Mouse (Mus musculus) splenic B cell, adult 2 months (primary cell): Measurements from ENCODE around the gene Mdk.

Experiments used
- DNase-seq: peaks from one replicate; pipeline ENCODE4 v3.0.0-alpha.2; 2011; ENCODE audit warnings: low read depth, low spot score
- H3K27me3 ChIP-seq: 2 replicates; pipeline ENCODE4 v1.6.1; 2012; ENCODE audit warnings: mild to moderate bottlenecking, low read length, moderate library complexity, mixed read lengths; ENCODE audit not compliant: control insufficient read depth, poor library complexity, insufficient read depth, severe bottlenecking
- H3K36me3 ChIP-seq: 2 replicates; pipeline ENCODE4 v1.6.1; 2012; ENCODE audit warnings: mild to moderate bottlenecking, low read length, moderate library complexity, mixed read lengths; ENCODE audit not compliant: control insufficient read depth, poor library complexity, insufficient read depth, severe bottlenecking

Gene Mdk

DNA sequence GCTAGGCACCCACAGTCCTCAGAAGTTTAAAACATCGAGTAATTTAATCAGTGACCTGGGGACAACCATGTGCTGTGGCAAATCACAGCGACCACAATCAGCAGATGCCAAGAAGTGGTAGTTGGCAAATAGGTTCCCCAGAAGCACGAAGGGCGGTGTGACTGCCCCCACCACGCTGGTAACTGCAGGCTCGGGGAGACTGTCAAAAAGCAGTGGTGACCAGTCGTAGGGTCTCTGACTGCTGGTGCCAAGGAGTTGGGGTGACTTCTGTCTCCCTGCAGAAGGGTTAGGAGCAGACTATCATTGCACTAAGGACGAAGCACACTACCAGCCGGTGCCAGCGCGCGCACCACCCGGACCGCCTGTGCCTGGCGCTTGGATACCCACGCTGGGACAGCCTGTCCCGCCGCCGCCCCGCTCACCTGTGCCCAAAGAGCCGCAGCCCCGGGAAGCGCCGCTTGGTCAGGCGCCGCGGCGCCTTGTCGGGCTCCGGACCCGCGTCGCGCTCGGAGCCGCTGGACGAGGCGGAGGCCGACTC is 30.8 kb upstream of the Mdk start:
- H3K27me3 ChIP-seq: no peaks in the 10 kb centered on the region
- no peak for DNase-seq
- peaks cover 2% of the 10 kb centered on the region for H3K36me3 ChIP-seq

- no peaks in the 10 kb centered on the region for H3K27me3 ChIP-seq
- peaks cover 2% of the 10 kb centered on the region for H3K36me3 ChIP-seq
- DNase-seq: peak; percentile 73
Measured at GRCm38 (mm10) chr2:91961901-91962761, 30.0 kb upstream of the Mdk start.

GRCm38 (mm10) chr2:91960459-91960858 is 28.4 kb upstream of the Mdk start:
- H3K36me3 ChIP-seq: peaks cover 2% of the 10 kb centered on the region
- no peak for DNase-seq
- no peaks in the 10 kb centered on the region for H3K27me3 ChIP-seq

- H3K27me3 ChIP-seq: no peaks in the 10 kb centered on the region
- DNase-seq: no peak
- peaks cover 2% of the 10 kb centered on the region for H3K36me3 ChIP-seq
Measured at GRCm38 (mm10) chr2:91959544-91960410, 27.7 kb upstream of the Mdk start.

DNA sequence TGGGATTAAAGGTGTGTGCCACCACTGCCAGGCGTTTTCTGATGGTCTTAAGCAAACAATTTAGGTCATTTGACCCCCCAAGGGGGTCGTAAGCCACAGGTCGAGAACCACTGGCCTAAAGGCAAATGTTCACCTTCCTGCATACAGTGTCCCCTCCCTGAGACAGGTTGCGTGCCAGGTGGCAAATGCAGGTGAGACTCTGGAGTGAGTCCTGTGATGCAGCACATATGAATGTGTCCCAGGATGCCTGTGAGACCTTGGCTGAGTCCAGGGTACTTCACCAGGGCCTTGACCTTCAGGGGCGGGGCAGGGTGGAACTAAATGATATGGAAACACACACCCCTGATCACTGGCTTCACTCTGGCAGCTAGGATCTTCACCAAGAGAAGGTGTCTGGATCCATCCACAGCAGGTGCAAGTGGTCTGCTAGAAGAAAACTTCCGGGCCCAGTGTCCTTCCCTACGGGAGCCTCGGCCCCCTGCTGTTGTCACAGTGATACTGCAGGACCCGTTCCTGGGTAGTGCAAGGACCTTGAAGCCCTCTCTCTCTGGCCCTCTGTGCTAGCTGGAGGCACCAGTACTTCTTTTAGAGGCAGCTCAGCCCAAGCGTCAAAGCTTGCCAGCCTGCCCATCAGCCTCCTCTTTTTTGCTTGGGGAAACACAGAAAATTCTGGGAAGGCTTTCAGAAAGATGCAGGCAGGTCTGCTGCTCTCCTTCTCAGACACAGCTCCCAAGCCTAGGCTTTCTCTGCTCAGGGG is 26.8 kb upstream of the Mdk start:
- Histone ChIP-seq H3K27me3 (no peaks in the 10 kb centered on the region), H3K36me3 (peaks cover 2% of the 10 kb centered on the region)
- DNase-seq: peak; percentile 65

DNA sequence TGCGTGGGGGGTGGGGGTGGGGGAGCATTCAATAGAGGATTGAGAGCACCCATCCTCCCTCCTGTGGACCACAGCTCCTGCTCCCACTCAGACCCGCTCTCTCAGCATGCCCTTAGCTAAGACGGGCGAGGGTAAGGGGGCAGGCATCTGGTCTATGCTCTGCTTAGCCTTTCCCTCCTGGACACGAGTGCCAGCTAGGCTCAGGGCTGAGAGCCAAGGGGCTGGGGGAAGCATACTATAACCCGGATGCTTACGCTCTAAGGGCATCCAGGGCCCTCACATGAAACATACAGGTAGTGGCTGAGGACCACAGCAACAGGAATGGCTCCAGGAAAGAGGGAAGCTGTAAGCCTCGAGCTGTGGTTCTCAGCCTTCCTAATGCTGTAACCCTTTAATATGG is 26.0 kb upstream of the Mdk start:
- peaks cover 2% of the 10 kb centered on the region for H3K36me3 ChIP-seq
- no peak for DNase-seq
- no peaks in the 10 kb centered on the region for H3K27me3 ChIP-seq

DNA sequence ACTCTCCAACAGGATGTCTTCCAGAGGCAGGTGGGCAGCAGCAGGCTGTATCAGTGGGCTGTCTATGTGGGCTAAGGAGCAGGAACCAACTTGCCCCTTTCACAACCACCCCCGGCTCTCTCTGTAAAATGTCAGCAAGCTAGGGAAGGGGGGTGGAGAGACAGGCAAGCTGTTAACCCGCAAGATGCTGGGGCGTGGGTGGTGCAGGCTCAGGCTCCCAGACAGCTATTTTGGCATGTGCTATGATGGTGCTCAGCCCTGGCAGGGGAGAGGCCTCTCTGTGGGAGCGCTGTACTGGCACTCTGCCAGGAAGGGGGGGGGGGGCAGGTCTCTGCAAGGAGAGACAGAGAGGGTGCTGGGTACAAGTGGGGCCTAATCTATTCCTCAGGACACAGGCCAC is 25.0 kb upstream of the Mdk start:
- Histone ChIP-seq H3K27me3 (no peaks in the 10 kb centered on the region), H3K36me3 (peaks cover 2% of the 10 kb centered on the region)
- no peak for DNase-seq

DNA sequence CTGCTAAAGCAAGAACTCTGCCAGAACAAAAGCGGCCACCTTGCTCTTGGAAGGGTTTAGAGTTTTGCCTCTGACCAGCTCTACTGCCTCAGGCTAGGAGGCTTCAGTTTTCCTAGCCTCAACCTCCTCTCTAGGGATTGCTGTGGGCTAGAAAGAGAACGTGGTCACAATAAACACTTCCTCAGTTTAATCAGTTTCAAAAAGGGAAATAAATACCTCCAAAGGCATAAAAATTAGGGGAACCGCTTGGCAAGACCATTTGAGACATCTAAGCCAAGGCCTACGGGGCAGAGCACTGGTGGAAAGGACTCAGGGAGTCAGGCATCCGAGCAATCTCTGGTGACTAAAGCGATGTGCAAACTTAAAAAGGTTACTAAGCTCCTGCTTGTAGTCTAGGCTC is 23.8 kb upstream of the Mdk start:
- no peaks in the 10 kb centered on the region for H3K27me3 ChIP-seq
- DNase-seq: no peak

DNA sequence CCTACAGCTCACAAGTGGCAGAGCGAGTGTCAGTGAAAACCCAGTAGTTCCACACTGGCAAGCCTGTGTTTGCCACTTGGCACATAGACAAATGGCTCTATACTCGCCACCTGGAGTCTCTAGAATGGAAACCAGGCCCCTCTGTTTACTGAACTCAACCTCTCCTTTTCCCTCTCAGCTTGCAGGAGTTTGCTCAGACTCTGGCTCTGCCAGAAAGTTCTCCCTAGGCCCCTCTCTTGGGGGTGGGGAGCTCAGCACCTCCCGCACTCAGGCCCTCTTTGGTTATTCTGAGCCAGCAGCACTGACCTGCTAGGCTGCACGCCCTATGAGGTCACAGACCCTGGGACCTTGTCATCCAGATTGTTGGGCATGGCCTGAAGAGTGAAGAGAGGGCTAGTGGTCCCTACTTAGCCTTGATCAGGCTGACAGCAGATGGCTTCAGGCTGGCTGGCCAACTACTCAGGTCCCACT is 23.1 kb upstream of the Mdk start:
- DNase-seq: no peak
- H3K36me3 ChIP-seq: peaks cover 2% of the 10 kb centered on the region
- H3K27me3 ChIP-seq: no peaks in the 10 kb centered on the region

More for the DNA sequence above, 23.8 kb upstream of the Mdk start:
- H3K36me3 ChIP-seq: peaks cover 2% of the 10 kb centered on the region

- no peaks in the 10 kb centered on the region for H3K27me3 ChIP-seq
- no peak for DNase-seq
- no peaks in the 10 kb centered on the region; the same call in 1 of the 2 replicates for H3K36me3 ChIP-seq
Measured at GRCm38 (mm10) chr2:91953825-91954224, 21.7 kb upstream of the Mdk start.

DNA sequence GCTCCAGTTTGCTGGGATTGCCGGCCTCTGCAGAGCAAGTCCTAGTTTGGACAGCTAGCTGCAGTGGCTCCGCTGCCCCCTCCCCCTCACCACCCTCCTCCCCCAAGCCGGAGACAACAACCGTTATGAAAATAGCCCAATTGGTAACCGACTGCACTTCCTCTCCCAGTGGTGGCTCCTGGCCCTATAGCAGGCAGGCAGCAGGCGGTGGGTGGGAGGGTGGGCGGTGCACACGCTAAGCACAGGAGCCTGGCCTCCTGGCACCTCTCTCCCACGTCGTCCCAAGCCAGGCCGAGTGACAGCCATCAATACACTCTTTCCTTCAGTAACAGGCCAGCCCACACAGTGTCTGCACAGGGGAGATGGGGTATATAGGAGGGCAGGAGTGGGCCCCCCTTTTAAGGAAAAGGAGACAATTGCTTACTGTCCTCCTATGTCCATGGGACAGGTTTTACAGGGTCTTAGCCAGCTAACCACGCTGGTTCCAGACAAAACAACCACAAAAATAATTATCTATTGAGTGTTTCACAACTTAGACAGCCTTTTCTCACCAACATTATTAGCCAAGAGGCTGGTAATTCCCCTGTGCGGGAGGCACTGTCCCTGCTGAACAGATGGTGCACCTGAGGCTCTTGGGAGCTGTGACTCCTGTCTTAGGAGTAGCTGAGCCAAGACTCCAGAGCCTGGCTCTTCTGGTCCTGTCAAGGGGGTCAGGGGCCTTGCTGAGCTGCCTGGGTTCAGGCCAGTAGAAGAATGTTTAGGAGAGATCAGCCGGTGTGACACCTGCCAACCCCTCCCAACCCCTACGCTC is 18.4 kb upstream of the Mdk start:
- DNase-seq: peak; percentile 68

DNA sequence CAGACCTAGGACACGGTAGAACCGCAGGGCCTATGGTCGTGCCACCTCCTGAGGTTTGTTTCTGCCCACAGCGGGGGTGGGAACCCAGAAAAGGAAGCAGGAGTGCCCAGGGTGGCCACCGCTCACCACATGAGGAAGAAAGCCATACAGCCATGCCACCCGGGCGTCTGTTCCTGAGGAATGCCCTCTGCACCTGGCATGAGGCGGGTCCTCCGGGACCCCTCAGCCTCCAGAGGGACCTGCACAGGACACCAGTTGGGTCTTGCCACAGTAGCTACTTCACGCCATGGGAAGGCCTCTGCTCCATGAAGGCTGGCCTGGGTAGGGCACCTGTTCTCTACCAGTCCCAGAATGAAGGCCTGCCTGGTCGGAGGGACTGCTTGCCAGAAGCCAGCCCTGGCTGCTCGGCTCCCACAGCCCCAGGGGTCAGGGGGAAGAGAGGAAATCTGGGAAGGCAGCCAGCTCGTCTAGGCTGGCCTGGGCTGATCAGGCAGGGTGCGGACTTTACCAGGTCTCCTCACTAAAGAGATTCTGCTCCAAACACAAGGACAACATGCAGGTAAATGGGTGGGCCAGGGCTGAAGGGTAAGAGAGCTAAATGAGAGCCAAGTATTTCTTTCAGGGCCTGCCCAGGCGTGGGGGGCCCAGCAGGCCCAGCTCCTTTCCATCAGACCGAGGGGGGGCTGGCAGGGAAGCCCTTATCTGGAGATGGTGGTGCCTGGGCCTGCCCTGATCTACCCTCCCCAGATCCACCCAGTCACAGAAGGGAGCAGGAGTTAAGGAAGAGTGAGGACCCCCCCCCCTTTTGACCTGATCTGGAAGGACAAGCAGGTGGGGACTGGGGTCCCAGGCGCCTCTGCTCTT is 17.5 kb upstream of the Mdk start:
- Histone ChIP-seq H3K27me3 (no peaks in the 10 kb centered on the region), H3K36me3 (no peaks in the 10 kb centered on the region)
- no peak for DNase-seq

More for the DNA sequence above, 18.4 kb upstream of the Mdk start:
- no peaks in the 10 kb centered on the region for H3K27me3 ChIP-seq
- H3K36me3 ChIP-seq: no peaks in the 10 kb centered on the region

GRCm38 (mm10) chr2:91948792-91949241 is 16.7 kb upstream of the Mdk start:
- Histone ChIP-seq H3K36me3 (no peaks in the 10 kb centered on the region), H3K27me3 (no peaks in the 10 kb centered on the region)
- no peak for DNase-seq
